Mouse (Mus musculus): ENCODE measurements around the gene Serpine1. TPM values are rescaled to one million over a fixed set of nuclear protein-coding genes. Genes with fewer than 3 reads are reported as not detected.

The Serpine1 gene
- polyA plus RNA-seq, 1 experiment from 2014 or later: 0.28 TPM

DNA sequence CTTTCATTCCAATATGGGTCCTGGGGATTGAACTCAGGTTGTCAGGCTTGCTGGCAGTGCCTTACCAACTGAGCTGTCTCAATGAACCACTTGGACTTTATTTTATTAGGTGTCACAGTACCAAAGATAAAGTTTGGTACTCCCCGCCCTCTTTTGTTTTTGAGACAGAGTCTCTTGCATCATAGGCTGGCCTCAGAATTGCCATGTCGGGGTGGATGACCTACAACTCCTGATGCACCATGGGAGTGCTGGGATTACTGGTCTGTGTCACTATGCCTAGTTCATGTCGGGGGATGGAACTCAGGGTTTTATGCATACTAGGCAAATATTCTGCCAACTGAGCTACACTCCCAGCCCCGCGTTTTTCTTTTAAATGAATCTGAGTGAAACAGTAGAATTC is 17.2 kb downstream of the Serpine1 start:
- Histone ChIP-seq H3K9ac (replicated peaks; ENCODE audit: low read length) (no peak overlapping the region), H3K4me3 (replicated peaks; ENCODE audit: low read depth, low read length) (no peak overlapping the region), H3K27me3 (ENCODE audit: control insufficient read depth, insufficient read depth, low read length) (no peaks in the 10 kb centered on the region), H3K27ac (replicated peaks; ENCODE audit: low read depth, low read length) (no peak overlapping the region), H3K9me3 (ENCODE audit: control insufficient read depth, low read length) (no peaks in the 10 kb centered on the region), H3K4me2 (ENCODE audit: low read length) (no peak overlapping the region), H3K4me1 (ENCODE audit: control insufficient read depth, insufficient read depth, low read length) (no peaks in the 10 kb centered on the region), H3K36me3 (ENCODE audit: control insufficient read depth, insufficient read depth, low read length) (no peaks in the 10 kb centered on the region)
- DNase-seq: no peak
- ATAC-seq (ENCODE audit: low FRiP score, low TSS enrichment): no peak
- 85% methylated on average over 5 of the region's 5 CpGs for WGBS

DNA sequence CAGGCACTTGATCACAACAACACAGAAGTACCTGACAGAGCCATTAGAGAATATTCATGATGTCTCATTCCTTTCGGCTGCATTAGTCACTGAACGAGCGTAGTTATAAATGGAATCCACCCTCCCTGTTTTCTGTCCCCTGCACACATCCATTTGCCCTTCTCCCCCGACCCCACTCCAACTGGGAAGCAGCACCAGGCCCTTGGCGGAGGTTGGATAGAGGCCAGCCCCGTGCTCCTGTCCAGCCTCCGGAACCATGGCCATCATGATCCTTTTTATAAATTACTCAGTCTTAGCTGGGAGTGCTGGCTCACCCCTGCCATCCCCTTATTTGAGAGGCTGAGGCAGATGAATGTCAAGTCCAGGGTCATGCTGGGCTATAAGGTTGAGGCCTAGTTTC is 17.8 kb downstream of the Serpine1 start:
- H3K27me3 ChIP-seq (ENCODE audit: control insufficient read depth, insufficient read depth, low read length): no peaks in the 10 kb centered on the region
- H3K9ac ChIP-seq (replicated peaks; ENCODE audit: low read length): no peak overlapping the region
- H3K4me1 ChIP-seq (ENCODE audit: control insufficient read depth, insufficient read depth, low read length): no peaks in the 10 kb centered on the region
- ATAC-seq (ENCODE audit: low FRiP score, low TSS enrichment): no peak
- no peaks in the 10 kb centered on the region for H3K9me3 ChIP-seq (ENCODE audit: control insufficient read depth, low read length)
- H3K36me3 ChIP-seq (ENCODE audit: control insufficient read depth, insufficient read depth, low read length): no peaks in the 10 kb centered on the region
- H3K4me2 ChIP-seq (ENCODE audit: low read length): no peak overlapping the region
- WGBS: 95% methylated on average over 7 of the region's 7 CpGs
- H3K27ac ChIP-seq (replicated peaks; ENCODE audit: low read depth, low read length): no peak overlapping the region
- DNase-seq: no peak
- no peak overlapping the region for H3K4me3 ChIP-seq (replicated peaks; ENCODE audit: low read depth, low read length)

DNA sequence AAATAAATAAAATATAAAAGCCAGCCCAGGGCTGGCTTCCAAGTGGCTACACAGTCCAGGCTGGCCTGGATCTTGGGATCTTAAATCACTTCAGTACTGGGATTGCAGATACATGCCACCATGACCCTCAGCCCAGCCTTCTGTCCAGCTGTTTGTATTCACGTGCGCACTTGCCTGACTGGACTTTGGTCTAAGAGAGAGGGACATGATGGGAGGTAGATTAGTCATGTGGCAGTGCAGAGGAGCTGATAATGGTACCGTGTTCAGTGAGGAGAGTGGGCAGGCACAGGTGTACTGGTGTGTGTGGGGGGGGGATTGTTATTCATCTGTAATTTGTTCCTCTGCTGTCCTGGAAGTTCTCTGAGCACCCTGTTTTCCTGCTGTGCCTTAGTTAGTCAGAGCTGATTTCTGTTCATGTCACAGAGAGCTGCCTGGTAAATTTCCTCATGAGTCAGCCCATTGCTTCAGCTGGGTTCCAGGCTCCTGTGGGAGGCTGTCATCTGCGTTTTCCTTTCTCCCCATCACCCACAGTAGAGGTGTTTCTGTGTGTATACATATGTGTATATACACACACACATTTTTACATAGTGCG is 20.1 kb downstream of the Serpine1 start:
- ATAC-seq (ENCODE audit: low FRiP score, low TSS enrichment): no peak
- Histone ChIP-seq H3K4me2 (ENCODE audit: low read length) (no peak overlapping the region), H3K9ac (replicated peaks; ENCODE audit: low read length) (no peak overlapping the region), H3K9me3 (ENCODE audit: control insufficient read depth, low read length) (no peaks in the 10 kb centered on the region), H3K27me3 (ENCODE audit: control insufficient read depth, insufficient read depth, low read length) (no peaks in the 10 kb centered on the region), H3K4me1 (ENCODE audit: control insufficient read depth, insufficient read depth, low read length) (0 out of 2 replicates have a peak, but pooled peaks cover 2% of the 10 kb centered on the region), H3K27ac (replicated peaks; ENCODE audit: low read depth, low read length) (no peak overlapping the region), H3K36me3 (ENCODE audit: control insufficient read depth, insufficient read depth, low read length) (no peaks in the 10 kb centered on the region), H3K4me3 (replicated peaks; ENCODE audit: low read depth, low read length) (no peak overlapping the region)
- 86% methylated on average over 5 of the region's 5 CpGs for WGBS
- DNase-seq: no peak

DNA sequence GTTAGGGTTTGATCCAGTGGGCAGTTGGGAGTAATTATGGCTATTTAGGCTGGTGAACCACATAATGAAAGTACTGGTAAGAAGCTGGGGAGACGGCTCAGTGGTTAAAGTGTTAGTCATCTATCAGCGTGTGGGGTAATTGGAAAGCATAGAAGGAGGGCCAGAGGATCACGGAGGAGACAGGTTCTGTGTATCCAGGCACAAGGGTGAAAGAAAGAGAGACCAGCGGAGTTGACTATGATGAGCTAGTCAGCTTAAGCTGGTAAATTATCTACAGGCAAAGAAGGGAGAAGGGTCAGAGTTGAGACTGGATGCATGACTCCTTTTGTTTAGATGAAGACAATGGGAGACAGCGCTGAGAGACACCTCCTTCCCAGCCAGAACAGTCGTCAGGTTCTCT is 20.9 kb downstream of the Serpine1 start:
- Histone ChIP-seq H3K4me3 (replicated peaks; ENCODE audit: low read depth, low read length) (no peak overlapping the region), H3K4me2 (ENCODE audit: low read length) (no peak overlapping the region), H3K4me1 (ENCODE audit: control insufficient read depth, insufficient read depth, low read length) (peaks cover 10% of the 10 kb centered on the region), H3K9ac (replicated peaks; ENCODE audit: low read length) (no peak overlapping the region), H3K27me3 (ENCODE audit: control insufficient read depth, insufficient read depth, low read length) (no peaks in the 10 kb centered on the region), H3K36me3 (ENCODE audit: control insufficient read depth, insufficient read depth, low read length) (no peaks in the 10 kb centered on the region), H3K9me3 (ENCODE audit: control insufficient read depth, low read length) (no peaks in the 10 kb centered on the region), H3K27ac (replicated peaks; ENCODE audit: low read depth, low read length) (no peak overlapping the region)
- ATAC-seq (ENCODE audit: low FRiP score, low TSS enrichment): no peak
- WGBS: 68% methylated on average over 6 of the region's 6 CpGs
- no peak for DNase-seq

DNA sequence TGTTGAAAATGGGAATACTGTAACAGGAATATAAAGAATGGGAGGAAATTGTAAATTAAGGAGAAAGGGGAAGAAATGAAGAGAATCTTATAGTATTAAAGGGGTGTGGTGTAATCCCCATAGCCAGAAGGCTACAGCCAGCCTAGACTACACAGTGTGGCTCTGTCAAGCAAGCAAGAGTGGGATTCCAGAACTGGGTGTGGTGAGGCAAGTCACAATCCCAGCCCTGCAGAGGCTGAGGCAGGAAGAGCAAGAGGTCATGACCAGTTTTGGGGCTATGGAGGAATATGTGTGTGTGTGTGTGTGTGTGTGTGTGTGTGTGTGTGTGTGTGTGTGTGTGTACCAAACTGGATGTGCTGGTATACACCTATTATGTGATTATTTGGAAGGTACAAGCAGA is 25.1 kb downstream of the Serpine1 start:
- no peak for DNase-seq
- Histone ChIP-seq H3K9me3 (ENCODE audit: control insufficient read depth, low read length) (no peaks in the 10 kb centered on the region), H3K27ac (replicated peaks; ENCODE audit: low read depth, low read length) (0 out of 2 replicates have a peak overlapping the region, but pooled peaks have one; percentile 28), H3K4me3 (replicated peaks; ENCODE audit: low read depth, low read length) (no peak overlapping the region), H3K4me2 (ENCODE audit: low read length) (no peak overlapping the region), H3K36me3 (ENCODE audit: control insufficient read depth, insufficient read depth, low read length) (peaks cover 7% of the 10 kb centered on the region), H3K27me3 (ENCODE audit: control insufficient read depth, insufficient read depth, low read length) (no peaks in the 10 kb centered on the region), H3K9ac (replicated peaks; ENCODE audit: low read length) (no peak overlapping the region), H3K4me1 (ENCODE audit: control insufficient read depth, insufficient read depth, low read length) (peaks cover 17% of the 10 kb centered on the region)
- ATAC-seq (ENCODE audit: low FRiP score, low TSS enrichment): no peak

DNA sequence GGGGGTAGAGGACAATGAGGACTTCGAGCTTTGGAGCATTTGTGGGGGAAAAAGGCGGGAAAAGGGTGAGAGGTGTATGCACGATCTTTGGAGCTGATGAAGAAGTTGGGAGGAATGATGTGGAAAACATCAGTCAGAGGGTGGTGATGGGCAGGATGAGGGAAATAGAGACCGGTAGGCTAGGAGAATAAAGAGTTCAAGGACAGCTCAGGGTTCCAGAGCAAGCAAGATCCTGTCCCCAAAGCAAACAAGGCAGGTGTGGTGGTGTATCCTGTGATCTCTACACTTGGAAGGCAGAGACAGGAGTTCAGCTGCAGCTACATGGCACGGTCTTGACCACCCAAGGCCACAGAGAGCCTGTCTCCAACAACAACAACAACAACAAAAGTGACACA is 25.7 kb downstream of the Serpine1 start:
- ATAC-seq (ENCODE audit: low FRiP score, low TSS enrichment) (peak; percentile 25; the same call in 1 of the 2 replicates), DNase-seq (no peak)
- Histone ChIP-seq H3K4me2 (ENCODE audit: low read length) (peak overlapping the region; percentile 86), H3K27me3 (ENCODE audit: control insufficient read depth, insufficient read depth, low read length) (no peaks in the 10 kb centered on the region), H3K36me3 (ENCODE audit: control insufficient read depth, insufficient read depth, low read length) (peaks cover 14% of the 10 kb centered on the region), H3K4me1 (ENCODE audit: control insufficient read depth, insufficient read depth, low read length) (peaks cover 17% of the 10 kb centered on the region), H3K9me3 (ENCODE audit: control insufficient read depth, low read length) (no peaks in the 10 kb centered on the region), H3K27ac (replicated peaks; ENCODE audit: low read depth, low read length) (peak overlapping the region; percentile 79), H3K9ac (replicated peaks; ENCODE audit: low read length) (no peak overlapping the region), H3K4me3 (replicated peaks; ENCODE audit: low read depth, low read length) (peak overlapping the region; percentile 69; the same call in 1 of the 2 replicates)
- WGBS: 15% methylated on average over 5 of the region's 5 CpGs

DNA sequence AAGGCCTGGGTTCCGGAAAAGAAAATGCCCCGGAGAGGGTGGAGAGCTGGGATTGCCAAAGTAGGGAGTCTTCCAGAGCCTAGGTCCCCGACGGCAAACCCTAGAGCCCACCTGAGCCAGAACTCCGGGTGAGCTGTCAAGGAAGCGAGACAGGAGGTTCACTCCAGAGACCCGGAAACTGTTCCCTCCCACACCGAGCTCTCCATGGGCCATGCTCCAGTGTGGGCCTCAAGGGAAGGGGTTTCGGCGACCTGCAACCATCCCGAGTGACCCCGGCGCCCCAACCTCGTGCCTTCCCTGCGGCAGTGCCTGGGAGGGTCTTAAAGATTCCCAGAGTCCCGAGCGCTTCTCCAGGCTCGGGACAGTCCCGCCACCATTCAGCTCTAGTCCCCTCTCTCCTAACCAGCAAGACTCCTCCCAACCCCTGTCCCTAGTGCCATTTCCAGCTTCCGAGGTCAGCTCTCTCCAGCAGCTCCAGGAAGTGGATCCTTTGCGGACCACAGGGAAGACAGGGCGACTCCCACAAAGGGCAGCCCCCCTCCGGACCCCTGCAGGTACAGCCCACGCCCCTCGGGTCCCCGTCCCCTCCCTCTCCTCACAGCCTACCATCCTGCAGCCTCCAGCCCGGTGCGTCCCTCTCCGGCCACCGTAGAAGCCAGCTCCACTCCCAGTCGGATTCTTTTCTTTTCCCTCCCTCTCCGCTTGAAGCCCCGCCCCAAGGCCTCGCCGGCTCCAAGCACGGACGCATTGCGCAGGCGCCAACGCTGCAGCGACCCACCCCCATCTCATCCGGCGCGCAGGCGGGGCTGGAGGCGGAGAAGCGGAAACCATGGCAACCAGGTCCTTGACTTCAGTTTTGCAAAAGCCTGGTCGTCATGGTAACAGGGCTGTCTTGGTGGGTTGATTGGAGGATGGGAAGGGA is 26.4 kb downstream of the Serpine1 start, which contains the start of gene Ap1s1:
TSS of gene Ap1s1 (minus strand) at position 734 of the 922 bp plus-strand sequence.
- Histone ChIP-seq H3K27ac (replicated peaks; ENCODE audit: low read depth, low read length) (peak within 1 kb of the TSS; percentile 85), H3K9ac (replicated peaks; ENCODE audit: low read length) (peak within 1 kb of the TSS; percentile 77), H3K36me3 (ENCODE audit: control insufficient read depth, insufficient read depth, low read length) (peaks cover 15% of the 10 kb centered on the region), H3K9me3 (ENCODE audit: control insufficient read depth, low read length) (no peaks in the 10 kb centered on the region), H3K4me1 (ENCODE audit: control insufficient read depth, insufficient read depth, low read length) (peaks cover 17% of the 10 kb centered on the region), H3K27me3 (ENCODE audit: control insufficient read depth, insufficient read depth, low read length) (no peaks in the 10 kb centered on the region), H3K4me3 (replicated peaks; ENCODE audit: low read depth, low read length) (peak within 1 kb of the TSS; percentile 69), H3K4me2 (ENCODE audit: low read length) (peak within 1 kb of the TSS; percentile 86)
- DNase-seq (peak; percentile 100), ATAC-seq (ENCODE audit: low FRiP score, low TSS enrichment) (peak; percentile 93)
- WGBS: 1% methylated on average over 48 of the region's 48 CpGs

DNA sequence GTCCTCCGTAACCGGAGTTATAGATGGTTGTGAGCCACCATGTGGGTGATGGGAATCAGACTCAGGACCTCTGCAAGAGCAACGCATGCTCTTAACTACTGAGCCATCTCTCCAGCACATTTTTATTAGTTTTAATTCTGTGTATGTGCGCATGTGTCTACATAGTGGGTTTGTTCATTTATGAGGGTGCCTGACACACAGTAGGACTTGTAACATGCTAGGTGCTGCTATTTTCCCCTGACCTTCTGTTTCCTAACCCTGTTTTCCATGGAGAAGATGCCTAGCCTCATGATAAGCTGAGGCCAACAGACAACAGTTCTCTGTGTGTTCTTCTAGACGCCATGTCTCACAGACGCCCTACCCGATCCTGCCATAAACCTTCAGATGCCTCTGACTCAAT is 28.1 kb downstream of the Serpine1 start:
- Histone ChIP-seq H3K9me3 (ENCODE audit: control insufficient read depth, low read length) (no peaks in the 10 kb centered on the region), H3K9ac (replicated peaks; ENCODE audit: low read length) (no peak overlapping the region), H3K4me1 (ENCODE audit: control insufficient read depth, insufficient read depth, low read length) (peaks cover 17% of the 10 kb centered on the region), H3K27me3 (ENCODE audit: control insufficient read depth, insufficient read depth, low read length) (no peaks in the 10 kb centered on the region), H3K4me3 (replicated peaks; ENCODE audit: low read depth, low read length) (no peak overlapping the region), H3K36me3 (ENCODE audit: control insufficient read depth, insufficient read depth, low read length) (peaks cover 29% of the 10 kb centered on the region), H3K4me2 (ENCODE audit: low read length) (no peak overlapping the region), H3K27ac (replicated peaks; ENCODE audit: low read depth, low read length) (no peak overlapping the region)
- 96% methylated on average over 7 of the region's 7 CpGs for whole genome bisulfite sequencing
- DNase-seq (no peak), ATAC-seq (ENCODE audit: low FRiP score, low TSS enrichment) (no peak)
